Mouse (Mus musculus) T-helper 2 cell (primary cell): ENCODE data around the gene Arid1a.

Experiments
- in situ Hi-C: fragments of 300-600 bp; cut with MboI, MseI; formaldehyde crosslinking; loops from one replicate; pipeline ENCODE4 v1.15.1; 2025; ENCODE audit warnings: high pct_unique_total_duplicates

Arid1a gene

GRCm38 (mm10) chr4:133735282-133735681, 21.3 kb downstream of the Arid1a start:
- in situ Hi-C loops, result no loop called here

DNA sequence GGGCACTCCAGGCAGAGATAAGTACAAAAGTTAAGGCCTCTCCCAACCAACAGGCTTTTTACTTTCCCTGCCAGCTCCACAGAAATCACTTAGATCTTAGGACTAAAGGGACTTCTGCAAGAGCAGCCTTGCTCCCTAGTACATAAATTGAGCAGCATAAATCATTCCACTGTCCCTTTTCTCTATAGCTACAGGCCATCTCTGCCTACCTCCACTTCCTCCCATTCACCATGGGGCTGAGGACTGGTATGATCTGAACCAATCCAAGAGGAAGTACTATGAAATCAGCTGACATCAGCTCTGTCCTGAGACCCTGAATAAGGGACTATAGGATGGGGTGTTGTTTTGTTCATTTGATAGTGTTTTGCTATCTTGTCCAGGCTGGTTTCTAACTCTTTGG, 26.4 kb downstream of the Arid1a start:
- in situ Hi-C loops, result no loop called here

DNA sequence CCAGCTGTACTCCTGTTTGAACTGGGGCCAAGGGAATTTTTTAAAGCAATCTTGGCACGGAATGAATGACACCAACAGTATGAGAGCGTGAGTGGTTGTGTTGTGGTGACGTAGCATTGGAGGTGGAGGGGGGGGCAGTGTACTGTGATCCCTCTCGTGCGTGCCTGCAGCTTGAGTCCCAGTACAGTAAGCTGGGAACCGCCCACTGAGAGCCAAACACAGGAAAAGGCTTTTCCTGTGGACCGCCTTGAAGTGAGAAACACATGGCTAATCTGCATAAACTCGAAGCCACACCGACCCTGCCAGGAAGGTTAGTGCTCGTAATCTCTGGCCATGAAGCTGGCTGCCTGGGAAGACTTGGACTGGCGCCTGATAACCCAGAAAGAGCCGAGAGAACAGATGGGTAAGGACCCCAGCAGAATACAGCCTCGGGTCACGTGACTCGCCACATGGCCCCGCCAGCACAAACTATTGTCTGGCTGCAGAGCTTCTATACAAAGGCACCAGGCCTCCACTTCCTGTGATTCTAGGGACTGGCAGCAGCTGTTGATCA, 27.0 kb downstream of the Arid1a start:
- in situ Hi-C loops, result no loop called here

DNA sequence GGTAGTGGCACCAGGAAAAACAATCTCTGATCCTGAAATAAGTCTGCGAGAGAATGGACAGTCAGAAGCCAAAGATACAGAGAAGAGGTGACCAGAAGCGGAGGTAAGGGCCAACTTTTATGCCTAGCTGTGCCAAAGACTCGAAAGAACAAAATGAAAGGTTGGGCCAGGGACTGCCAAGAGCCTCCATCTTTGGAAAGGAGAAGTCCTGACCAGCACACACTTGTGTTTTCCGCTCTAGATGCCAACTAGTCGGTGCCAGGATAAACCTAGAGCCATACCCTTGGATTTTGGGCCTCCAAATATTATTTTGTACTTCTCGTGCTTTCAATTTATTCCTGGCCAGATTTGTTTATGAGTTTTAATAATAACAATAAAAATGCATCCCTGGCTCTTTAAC, 27.6 kb downstream of the Arid1a start:
- in situ Hi-C loops, result no loop called here

DNA sequence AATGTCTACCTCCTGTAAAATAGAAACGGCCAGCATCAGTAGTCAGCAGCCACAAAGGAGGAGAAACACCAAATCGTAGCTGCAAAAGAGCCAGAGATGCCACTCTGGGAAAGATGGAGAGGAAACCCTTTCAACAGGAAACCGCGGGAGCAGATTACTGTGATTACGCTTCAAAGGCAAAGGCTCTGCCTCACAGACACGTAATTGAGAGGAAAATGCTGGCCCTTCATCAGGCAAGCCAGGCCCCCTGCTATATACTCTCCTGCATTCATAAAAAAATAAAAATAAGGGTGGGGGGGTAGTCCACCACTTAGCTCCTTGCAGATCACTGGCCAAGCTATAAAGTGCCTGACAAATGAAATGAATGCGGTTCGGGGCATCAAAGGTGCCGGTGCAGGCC, 28.3 kb downstream of the Arid1a start:
- in situ Hi-C loops, result no loop called here

- in situ Hi-C loops, result no loop called here
These were observed 30.9 kb downstream of the Arid1a start for GRCm38 (mm10) chr4:133725706-133726105.

DNA sequence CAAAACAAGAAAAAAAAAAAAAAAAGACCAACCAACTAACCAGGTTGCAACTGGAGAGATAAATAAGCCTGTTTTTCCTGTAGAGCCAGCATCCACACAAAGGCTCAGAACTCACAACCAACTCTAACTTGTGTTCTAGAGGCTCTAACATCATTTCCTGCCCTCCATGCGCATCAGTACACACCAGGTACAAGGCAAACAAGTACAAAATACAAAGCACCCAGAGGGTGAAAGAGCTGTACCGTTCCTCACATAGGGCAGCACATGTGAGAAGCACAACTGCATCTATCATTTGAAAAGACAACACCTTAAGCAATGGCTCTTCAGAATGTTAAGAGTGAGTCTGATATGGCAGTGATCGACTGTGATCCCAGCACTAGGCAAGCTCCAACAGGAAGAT, 36.8 kb downstream of the Arid1a start:
- in situ Hi-C loops, result no loop called here

- in situ Hi-C loops, result no loop called here
These were observed 43.8 kb downstream of the Arid1a start for GRCm38 (mm10) chr4:133712755-133713154.

DNA sequence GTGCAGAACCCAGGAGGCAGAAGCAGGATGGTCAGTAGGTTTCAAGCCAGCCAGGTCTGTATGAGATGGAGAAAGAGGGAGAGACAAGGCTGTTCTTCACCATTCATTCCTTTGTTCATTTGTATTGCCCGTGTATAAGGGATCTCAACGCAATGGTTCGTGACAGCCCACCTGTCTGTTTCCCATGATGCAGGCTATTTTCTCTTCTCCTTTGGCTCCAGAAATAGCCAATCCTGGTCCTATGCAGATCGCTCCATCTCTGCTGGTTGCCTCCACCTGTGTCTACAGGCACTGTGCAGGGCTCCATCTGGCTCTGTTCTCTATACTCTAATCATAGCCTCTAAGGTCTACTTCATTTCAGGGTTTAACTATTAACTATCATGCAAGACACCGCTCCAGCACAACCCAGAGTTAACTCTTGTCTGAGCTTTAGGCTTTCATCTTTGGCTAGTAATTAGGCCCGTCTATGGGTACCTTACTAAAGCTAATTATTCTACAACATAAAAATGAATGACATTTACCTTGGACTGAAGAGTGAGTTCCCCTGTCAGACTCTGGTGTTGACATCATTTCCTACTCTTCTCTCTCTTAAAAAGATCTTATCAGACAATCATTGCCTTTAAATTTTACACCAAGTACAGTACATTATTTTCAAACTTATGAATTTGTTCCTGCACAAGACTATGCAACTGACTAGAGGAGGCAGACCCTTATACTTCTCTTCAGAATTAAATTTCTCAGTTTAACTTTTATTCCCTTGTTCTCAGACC, 45.1 kb downstream of the Arid1a start:
- in situ Hi-C loops, result no loop called here

GRCm38 (mm10) chr4:133709395-133709794, 47.2 kb downstream of the Arid1a start:
- in situ Hi-C loops, result no loop called here

DNA sequence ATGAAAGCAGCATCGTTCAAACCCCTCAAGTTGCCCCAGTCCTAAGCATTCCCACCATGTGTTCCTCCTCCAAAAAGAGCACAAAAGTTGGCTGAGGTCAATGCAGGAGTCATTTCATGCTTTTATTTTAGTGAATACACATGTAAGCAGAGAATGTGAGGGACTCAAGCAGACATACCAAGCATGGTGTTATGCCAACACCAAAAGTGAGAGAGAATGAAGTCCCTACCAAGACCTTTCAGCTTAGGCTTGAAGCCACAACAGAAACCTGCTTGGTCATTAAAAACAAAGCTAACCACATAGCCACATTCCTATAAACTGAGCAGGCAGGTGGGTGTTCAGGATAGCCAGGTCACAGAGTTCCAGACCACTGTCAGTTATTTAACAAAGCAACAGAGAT, 49.1 kb downstream of the Arid1a start:
- in situ Hi-C loops, result no loop called here

DNA sequence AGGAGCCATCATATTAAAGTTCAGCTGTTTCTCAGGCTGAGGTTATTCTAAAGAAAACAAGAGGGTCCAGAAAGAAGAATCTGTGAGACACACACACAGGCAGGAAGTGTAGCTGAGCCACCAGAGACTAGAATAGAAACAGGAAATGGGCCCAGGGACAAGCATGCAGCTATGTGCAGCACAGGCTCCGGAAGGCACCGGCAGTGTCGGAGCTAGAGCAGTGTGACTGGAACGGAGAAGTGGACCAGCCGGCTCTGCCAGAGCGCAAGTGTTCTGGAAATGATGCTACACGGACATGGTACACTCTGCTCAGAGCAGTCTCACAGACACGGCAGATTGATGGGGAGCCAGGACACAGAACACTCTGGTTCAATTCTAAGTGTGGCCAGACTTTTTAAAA, 49.6 kb downstream of the Arid1a start:
- in situ Hi-C loops, result no loop called here

DNA sequence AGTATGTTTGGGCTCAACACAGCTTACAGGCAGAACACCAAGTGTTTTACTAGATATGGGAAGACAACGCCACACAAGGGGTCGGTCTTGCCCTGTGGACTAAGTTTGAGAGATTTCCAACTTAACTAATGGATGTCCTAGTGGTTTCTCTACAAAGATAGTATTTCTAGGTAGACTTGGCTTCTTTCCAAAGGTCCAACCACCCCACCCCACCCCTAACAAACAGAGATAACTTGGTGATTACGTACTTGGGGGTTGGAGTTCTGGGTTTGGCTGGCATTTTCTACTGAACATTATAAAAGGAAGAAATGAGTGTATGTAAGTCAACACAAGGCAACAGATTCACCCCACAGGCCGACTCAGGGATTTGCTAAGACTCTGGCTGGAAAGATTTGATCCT, 51.5 kb downstream of the Arid1a start:
- in situ Hi-C loops, result no loop called here

DNA sequence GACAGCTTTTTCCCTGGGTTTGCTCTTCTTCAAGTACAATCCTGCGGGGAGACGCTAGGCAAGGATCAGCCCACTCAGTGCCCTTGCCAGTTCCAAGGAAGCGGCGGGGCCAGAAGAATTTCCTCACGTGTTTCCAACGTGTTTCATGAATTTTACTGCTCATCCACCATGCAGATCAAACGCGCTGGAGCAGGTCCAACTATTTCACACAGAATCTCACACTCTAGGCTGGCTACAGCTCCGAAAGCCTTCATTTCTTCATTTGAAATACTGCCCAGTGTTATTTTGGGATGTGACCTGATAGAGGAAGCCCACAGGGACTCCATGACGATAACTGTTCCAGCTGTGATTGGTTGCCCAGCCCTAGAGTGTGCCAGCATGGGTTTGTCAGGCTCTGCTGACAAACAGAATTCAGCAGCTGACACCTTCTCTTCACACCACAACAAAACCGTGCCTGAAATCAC, 55.6 kb downstream of the Arid1a start:
- in situ Hi-C loops, result no loop called here

GRCm38 (mm10) chr4:133695363-133695762, 61.2 kb downstream of the Arid1a start:
- in situ Hi-C loops, result no loop called here

GRCm38 (mm10) chr4:133690252-133690651, 66.3 kb downstream of the Arid1a start:
- in situ Hi-C loops, result no loop called here

DNA sequence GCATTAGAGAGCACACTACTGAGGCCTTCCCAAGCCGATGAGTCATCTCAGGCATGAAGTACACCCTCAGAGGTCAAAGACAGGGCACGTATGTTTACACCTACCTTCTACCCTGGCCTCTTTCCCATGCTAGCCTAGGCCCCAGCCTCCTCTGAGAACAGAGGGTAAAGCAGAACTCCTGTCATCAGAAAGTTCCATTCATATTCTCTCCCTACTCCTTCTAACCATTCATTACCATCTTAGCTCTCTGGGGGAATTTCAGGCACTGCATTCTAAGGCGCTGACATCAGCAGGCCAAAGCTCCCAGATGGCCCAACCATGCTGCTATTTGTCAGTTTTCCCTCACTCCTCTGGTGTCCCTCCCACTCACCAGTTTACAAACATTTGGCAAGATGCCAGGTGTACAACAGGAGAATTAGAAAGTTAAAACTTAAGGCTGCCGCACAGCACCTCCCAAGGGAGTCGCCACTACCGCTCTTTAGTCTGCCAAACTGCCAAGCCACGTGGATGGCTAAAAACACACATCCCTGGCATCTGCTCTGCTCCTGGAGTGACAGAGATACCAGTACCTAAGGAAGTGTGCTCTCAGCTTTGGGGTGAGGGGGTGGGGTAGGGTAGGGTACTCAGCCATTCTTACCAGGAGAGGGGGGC, 68.0 kb downstream of the Arid1a start:
- in situ Hi-C loops, result no loop called here

DNA sequence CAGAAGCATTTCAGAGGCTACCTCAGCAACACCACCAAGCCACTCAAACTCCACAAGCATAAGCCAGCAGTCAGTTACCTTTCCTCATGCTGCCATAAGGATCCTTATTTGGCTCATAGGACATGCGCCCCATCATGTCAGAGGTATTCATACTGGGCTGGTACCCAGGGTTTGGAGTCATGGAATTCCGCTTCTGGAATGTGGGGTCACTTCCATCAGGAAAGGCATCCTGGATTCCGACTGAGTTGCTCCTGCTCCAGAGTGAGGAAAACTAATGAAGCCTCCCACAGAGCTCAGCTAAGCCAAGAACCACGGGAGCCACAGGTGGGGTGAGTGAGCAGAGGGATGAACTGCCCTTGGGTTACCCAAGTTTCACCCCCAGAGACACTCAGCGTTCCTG, 69.4 kb downstream of the Arid1a start:
- in situ Hi-C loops, result no loop called here

DNA sequence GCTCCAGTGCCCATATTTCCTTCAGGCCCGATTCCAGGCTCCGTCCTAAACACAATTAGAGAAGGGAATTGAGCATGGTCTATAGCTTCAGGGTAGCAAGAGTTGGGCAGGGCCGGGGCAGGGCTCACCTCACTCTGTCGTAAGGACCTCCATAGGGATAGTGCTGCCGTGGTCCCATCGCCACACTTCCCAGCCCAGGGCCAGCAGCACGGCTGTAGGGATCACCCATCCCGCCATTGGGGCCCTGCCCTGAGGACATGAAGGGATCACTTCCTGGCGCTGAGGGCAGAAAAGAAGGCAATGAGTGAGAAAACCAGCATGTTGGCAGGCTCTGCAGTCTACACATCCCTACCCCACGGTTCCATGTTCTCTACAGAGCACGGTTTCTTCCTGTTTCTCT, 70.1 kb downstream of the Arid1a start:
- in situ Hi-C loops, result no loop called here

- in situ Hi-C loops, result no loop called here
These were observed 76.3 kb downstream of the Arid1a start for GRCm38 (mm10) chr4:133680206-133680786.

DNA sequence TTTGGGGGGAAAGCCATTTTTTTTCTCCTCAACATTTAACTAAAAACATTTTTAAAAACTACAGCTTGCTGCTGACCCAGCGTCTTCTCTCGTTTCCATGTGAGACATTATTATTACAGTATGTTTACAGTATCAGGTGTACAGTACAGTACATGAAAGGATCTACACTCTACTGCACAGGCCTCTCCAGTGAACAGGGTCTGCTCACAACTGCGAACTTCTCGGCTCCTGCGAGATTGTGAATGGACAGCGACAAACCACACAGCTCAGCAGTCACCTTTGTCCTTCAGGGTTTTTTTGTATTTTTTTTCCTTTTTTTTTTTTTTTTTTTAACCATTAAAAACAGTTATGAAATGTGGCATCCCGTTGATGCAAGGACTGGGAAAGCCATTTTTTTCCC, 76.9 kb downstream of the Arid1a start:
- in situ Hi-C loops, result no loop called here

DNA sequence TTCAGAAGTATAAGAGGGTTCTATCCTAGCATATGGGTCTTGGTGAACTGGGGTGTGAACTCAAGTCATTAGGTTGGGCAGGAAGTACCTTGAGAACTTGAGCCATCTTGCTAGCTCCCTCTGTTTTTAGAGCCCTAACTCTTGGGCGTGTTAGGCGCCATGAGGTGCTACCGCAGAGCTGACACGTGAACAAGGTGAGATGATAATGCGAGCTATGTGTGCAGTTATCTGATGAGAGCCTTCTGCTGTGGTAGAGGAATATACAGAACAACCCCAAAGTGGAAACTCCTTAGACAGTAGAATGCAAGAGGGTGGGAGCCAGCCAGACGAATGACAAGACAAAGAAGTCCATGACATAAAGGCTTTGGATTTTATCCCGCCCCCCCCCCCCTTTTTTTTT, 79.3 kb downstream of the Arid1a start:
- in situ Hi-C loops, result no loop called here

- in situ Hi-C loops, result no loop called here
These were observed 80.4 kb downstream of the Arid1a start for GRCm38 (mm10) chr4:133676189-133676588.
